Mouse (Mus musculus): Measurements from ENCODE around the gene Ptbp3.

Ptbp3 gene

DNA sequence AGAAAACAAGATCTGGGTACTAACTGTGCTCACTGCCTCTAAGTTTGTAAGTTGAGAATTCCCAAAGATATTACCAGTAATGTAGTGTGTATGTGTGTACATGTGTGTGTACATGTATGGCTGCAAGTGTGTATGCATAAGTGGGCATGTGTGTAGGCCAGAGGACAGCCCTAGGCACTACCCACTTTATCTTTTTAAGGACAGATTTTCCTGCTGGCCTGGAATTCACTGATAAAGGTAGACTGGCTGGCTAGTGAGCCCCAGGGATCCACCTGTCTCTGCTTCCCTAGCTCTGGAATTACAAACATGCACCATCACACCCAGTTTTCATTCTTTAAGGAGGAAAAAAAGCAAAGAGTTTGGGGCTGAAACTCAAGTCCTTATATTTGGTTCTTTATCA, 6.0 kb upstream of the Ptbp3 start:
- DNase-seq (ENCODE audit: low spot score): no peak

GRCm38 (mm10) chr4:59553576-59553975, 4.4 kb upstream of the Ptbp3 start:
- no peak for DNase-seq (ENCODE audit: low spot score)

DNA sequence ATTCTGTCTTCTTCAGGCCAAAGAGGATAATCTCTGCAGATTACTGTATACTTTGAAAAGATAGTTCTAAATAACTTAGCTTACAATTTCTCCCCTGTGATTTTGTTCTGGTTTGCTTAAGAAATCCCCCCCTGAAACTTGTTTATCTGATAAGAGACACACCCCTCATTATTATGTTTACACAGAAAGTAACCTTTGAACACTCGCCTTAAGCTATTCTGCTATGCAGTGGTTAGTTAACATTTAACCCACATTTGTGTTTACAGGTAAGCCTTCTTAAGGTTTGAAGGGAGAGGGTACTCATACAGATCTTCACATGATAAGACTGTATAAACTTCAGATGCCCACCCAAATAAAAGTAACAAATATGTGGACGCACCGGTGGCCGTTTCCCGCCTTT, 3.7 kb upstream of the Ptbp3 start:
- DNase-seq (ENCODE audit: low spot score): no peak

DNA sequence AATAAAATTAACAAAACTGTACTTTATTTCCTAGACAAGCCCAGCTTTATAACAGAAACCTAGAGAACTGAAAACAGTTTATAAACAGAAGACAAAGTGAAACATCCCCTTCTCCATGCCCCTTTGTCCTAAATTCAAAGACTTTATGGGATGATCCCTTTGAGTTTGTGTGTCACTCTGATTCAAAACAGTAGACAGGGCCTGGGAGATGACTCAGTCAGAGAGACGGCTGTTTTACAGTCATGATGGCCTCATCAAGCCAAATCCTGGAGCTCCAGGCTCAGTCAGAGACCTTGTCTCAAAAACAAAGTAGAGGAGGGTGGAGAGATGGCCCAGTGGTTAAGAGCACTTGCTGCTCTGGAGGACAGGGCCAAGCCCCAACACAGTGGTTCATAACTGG, 2.7 kb upstream of the Ptbp3 start:
- no peak for DNase-seq (ENCODE audit: low spot score)

DNA sequence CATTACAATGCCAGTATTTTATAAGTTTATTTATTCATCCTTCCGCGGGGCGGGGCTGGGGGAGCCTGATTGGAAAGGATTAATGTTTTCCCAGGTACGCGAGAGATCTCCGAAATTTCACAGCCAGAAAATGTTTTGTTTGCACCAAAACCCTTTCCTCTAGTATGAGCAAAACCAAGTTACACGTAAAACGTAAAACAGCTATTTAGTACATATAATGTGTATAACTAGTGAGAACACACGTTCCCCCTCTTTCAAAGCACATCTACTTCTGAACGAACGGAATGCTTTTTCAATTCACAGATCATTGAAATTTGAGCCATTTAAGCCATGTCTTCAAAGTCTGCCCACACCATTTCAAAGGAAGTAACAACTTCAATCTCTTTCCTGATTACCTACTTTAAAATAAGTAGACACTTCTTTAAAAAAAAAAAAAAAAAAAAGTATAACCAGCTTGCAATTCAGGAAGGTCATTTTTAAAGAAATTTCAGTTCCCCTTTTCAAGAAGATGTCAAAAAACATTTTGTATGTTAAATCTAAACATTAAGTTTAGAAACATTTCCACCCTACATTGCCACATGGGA, 905 bp upstream of the Ptbp3 start:
- DNase-seq (ENCODE audit: low spot score): no peak

DNA sequence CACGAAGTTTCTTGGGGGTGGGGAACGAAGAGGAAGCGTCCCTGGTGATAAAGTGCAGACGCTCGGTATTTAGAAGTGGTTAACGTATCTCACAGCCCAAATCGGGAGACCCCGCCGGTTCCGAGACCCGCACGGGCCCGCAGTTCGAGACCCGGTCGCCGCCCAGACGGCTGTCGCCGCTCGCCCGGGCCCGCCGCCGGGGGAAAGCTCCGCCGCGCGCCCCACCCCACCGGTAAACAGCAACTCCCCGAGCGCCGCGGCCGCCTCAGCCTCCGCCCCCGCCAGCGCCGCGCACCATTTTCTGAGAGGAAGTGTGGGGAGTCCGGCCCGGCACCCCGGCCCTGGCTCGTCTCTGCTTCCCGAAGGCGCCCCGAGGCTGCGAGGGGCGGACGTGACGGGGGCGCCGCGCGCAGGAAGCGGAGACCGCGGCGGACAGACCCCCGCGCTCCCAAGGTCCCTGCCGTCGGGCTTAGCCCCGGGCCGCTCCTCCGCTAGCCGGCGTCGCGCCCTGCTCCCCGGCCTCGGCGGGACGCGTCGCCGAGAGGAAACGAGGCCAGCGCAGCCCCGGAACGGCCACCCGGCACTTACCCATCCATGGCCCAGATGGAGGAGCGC, 497 bp downstream of the Ptbp3 start:
- no peak for DNase-seq (ENCODE audit: low spot score)

GRCm38 (mm10) chr4:59548011-59548559, 1.1 kb downstream of the Ptbp3 start:
- no peak for DNase-seq (ENCODE audit: low spot score)

- DNase-seq (ENCODE audit: low spot score): no peak
Observed at GRCm38 (mm10) chr4:59547136-59547889, 1.9 kb downstream of the Ptbp3 start.

DNA sequence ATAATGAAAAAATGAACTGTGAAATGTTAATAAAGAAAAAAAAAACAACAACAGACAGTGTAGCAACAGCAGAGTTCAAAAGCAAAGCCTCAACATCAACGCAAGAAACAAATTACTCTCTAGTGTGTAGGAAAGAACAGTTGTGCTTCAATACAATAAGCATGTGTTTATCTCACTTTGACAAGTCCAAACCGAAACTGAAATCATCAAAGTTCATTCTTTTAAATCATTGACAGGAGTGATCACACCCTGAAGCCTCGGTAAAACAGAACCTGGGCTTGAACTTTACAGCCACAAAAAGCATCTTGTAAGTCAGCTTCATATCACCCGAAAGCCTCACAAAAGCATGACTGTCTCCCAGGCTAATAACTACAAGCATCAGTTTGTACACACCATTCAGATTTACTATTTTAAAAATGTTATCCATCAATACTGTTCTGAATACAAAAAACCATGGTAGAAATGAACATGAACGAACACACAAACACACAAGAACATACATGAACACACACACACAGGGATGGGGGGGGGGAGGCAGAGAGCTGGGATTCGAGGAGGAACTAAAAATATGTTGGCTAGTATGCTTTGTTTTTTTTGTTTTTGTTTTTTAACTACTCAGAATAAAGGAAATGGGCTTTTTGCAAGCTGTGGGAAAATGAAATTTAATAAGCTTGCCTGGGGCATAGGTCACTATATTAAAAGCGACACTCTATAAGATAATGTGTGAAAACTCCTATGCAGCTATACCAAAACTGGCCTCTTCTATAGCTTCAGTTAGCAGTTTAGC, 2.7 kb downstream of the Ptbp3 start:
- DNase-seq (ENCODE audit: low spot score): no peak

- DNase-seq (ENCODE audit: low spot score): no peak
Observed at GRCm38 (mm10) chr4:59544654-59545053, 4.5 kb downstream of the Ptbp3 start.

GRCm38 (mm10) chr4:59543006-59543405, 6.2 kb downstream of the Ptbp3 start:
- no peak for DNase-seq (ENCODE audit: low spot score)

- no peak for DNase-seq (ENCODE audit: low spot score)
Observed at GRCm38 (mm10) chr4:59536281-59536680, 12.9 kb downstream of the Ptbp3 start.

DNA sequence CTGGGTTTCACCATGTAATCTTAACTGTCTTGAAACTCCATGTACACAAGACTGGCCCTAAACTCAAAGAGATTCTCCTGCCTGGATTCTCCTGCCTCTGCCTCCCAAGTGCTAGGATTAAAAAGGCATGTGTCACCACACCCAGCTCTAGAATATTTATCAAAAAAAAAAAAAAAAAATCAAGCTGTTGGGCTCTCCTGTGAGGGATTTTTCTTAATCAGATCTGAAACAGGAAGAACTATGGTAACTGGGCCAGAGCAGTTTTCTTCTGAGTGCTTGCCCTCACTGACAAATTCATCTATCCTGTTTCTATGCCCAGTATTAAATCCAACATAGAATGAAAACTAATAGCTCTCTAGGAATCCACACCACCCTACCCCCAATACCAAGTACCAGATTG, 13.5 kb downstream of the Ptbp3 start:
- no peak for DNase-seq (ENCODE audit: low spot score)

GRCm38 (mm10) chr4:59533268-59533667, 15.9 kb downstream of the Ptbp3 start:
- DNase-seq (ENCODE audit: low spot score): no peak

- DNase-seq (ENCODE audit: low spot score): no peak
Observed at GRCm38 (mm10) chr4:59531172-59531571, 18.0 kb downstream of the Ptbp3 start.

DNA sequence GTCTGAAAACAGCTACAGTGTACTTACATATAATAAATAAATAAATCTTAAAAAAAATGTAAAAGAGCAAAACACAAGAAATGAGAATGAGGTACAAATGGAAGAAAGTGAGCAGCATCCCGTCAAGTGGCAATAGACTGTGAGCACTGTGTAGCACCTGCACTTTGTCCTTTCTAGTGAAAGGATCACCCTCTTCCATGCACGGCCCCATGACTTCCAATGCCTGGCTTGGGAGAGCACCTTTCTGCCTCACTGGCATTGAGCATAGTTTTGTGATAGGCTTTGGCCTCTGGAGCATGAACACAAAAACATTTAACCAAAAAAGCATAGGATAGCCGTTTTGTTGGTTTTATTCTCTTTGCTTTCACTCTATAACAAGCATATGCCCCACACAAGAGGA, 21.7 kb downstream of the Ptbp3 start:
- DNase-seq (ENCODE audit: low spot score): no peak

DNA sequence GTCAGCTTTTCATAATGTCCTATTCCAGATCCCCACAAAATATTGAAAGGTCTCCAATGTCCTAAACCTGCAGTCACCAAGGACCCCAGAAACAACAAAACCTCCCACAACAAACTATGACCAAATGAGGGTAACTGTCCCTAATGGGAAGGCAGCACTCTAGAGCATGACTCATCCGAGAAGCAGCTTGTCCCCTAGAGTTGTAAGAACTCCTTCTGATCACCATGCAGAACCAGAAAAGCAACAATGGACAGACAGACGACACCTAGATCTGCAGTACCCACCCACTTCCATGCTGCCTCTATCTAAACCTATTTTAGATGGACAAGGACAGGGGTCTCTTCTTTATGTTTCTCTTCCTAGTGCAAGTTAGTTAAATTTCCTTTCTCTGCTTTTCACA, 22.4 kb downstream of the Ptbp3 start:
- no peak for DNase-seq (ENCODE audit: low spot score)

- no peak for DNase-seq (ENCODE audit: low spot score)
Observed at GRCm38 (mm10) chr4:59524875-59525274, 24.3 kb downstream of the Ptbp3 start.

DNA sequence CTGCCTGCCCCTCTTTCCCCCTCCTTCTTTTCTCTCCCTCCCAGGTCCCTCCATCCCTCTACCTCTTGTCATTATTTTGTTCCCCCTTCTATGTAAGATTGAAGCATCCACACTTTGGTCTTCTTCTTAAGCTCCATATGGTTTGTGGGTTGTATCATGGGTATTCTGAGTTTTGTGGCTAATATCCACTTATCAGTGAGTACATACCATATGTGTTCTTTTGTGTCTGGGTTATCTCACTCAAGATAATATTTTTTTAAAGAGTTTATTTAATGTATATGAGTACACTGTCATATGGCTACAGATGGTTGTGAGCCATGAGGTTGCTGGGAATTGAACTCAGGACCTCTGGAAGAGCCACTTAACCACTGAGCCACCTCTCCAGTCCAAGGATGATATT, 38.8 kb downstream of the Ptbp3 start:
- no peak for DNase-seq (ENCODE audit: low spot score)

DNA sequence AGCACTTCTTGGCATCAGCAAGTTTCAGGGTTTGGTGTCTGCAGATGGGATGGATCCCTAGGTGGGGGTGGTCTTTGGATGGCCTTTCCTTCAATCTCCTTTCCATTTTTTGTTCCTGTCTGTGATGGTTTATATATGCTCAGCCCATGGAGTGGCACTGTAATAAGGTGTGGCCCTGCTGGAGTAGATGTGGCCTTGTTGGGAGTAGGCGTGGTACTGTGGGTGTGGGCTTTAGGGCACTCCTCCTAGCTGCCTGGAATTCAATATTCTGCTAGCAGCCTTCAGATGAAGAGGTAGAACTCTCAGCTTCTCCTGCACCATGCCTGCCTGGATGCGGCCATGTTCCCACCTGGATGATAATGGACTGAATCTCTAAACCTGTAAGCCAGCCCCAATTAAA, 39.6 kb downstream of the Ptbp3 start:
- no peak for DNase-seq (ENCODE audit: low spot score)

- no peak for DNase-seq (ENCODE audit: low spot score)
Observed at GRCm38 (mm10) chr4:59507766-59508165, 41.4 kb downstream of the Ptbp3 start.

DNA sequence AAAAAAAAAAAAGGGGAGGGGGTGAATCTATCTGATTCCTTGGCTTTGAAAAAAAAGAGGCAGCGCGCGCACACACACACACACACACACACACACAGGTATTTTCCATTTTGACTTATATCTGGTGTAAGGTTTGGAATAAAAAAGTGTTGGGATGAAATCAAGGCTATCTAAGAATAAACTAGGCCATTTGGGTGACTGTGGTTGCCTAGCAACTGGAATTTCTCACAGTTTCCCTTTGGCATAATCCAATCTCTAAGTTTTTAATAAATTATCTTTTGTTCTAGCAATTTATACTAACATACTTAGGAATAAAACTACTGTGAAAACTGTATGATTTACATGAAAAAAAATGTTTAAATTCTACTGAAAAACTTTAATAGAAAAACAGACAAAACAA, 42.5 kb downstream of the Ptbp3 start:
- DNase-seq (ENCODE audit: low spot score): no peak

- DNase-seq (ENCODE audit: low spot score): no peak
Observed at GRCm38 (mm10) chr4:59505481-59505880, 43.7 kb downstream of the Ptbp3 start.
